Mouse (Mus musculus): ENCODE measurements around the gene Ednra.

DNA sequence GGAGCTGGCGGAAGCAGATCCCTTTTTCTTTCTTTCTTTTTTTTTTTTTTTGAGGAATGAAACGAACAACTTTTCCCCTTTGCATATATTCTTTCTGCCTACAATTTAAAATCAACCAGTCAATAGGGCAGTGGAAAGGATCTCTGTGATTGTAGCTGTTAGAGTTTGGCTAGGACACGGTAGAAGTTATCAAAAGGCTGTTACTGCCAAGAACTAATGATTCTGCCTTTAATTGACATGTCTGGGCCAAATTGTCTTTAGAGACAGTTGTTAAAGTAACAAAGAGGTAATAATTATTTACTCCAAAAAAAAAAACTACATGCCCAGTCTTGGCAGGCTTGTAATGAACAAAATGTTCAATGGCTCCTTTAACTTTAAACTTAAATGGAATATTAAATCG, 26.1 kb upstream of the Ednra start:
- TF ChIP-seq CTCF (IDR thresholded peaks at IDR 0.05; ENCODE audit: extremely low read depth, insufficient read length, insufficient replicate concordance, low read depth, low read length) (no peak), POLR2A (IDR thresholded peaks at IDR 0.05; ENCODE audit: low read depth, low read length) (no peak)

All from small intestine, adult 2 months (tissue).